Mouse (Mus musculus) frontal cortex, postnatal 10 days (tissue): ENCODE data around the gene Ank.

ENCODE experiments used
- DNase-seq, 2 experiments: peaks; one replicate each; pipeline ENCODE4 v3.0.0; 2022; ENCODE audit warnings: low spot score in 2 of 2, mixed read lengths in 1 of 2

Gene Ank

DNA sequence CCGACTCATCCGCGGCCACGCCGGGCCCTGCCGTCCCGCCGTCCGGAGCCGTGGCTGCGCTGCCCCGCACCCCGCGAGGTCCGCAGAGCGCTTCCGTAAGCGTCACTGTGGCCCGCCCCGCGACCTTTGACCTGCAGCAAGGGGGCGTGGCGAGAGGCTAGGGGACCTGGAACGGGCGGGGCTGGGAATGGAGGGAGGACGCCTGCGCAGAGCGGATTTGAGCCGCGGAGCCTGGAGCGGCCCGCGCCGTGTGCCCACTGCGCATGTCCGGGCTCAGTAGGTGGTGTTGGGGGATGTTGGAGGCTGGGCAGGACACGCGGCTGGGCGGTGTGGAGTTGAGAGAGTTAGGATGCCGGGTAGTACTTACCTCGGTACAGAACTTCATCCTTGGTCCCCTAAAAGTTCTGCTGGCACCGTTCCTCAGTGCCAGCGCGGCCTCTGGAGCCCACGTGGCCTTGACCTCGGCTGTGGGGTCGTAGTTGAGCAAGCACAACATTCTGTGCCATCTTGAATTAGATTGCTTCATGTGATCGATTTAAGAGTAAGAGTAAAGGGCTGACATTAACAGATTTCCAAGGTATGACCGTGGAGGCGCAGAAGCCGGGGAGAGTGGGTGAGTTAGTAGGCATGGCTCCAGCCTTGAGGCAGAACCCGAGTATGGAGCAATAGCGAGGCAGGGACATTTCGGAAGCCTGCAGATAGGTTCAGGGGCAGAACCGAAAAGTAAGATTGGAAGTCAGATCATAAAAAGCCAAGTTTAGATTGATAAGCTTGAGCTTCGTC lies 164.3 kb downstream of the Ank start, which contains the start of gene Otulin:
Gene Otulin (minus strand): TSS at position 93 of the 783 bp plus-strand sequence.
- peak; percentile 95 to 98 for DNase-seq

DNA sequence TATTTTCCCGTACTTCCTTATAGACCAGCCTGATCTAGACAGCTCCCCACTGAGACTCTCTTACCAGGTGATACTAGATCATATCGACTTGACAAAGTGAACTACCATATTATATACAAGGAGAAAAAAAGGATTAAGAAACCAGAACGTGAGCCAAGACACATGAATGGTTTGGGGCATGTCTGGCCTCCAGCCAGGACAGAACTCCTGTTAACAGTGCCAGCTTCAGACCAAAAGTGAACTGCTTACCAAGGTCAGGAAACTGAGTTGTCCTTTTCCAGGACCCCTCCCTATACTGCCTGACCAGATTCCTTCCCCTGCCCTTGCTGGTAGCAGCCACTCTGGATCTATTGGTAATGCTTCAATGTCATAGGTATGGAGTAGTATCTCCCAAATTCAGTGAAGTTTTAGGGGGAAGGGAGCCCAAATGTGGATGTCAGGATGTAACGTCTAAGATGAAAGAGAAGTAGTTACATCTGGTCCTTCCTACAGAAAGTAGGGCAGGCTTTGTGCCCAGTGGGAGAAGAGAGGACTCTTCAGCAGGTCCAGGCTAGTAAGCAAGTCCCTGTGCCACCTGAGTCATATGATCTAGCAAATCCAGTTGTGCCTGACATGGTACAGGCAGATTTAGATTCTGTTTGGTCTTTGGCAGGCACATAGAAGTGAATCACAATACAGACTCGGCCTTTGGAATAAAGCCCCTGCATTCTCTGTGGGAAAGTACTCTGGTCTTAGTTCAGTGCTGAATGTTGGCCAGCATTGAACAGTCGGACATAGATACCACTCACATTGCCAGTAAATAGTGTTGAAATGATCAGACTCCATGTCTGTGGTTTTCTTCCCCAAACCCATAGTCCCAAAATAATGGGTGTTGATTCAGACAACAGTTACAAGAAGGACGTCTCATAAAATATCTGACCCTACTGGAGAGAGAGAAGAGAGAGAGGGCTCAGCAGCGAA lies 167.7 kb downstream of the Ank start:
- DNase-seq: no peak

DNA sequence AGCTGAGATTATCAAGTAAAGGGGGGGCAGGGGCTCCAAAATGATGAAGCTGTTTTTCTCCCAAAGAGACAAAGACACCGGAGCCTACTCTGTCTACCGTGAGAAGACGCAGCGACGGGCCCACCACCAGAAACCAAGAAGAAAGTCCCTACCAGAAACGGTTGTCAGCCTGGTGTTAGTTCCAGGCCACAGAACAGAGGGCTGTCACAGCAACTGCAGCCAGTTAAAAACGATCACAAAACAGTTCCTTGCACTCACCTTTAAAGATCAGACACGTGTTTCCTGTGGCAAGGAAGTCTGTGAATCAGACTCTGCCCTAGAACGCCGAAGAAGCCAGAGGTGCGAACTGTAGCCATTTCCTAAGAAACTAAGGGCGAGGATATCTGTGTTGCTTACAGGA lies 174.7 kb downstream of the Ank start:
- DNase-seq: no peak

DNA sequence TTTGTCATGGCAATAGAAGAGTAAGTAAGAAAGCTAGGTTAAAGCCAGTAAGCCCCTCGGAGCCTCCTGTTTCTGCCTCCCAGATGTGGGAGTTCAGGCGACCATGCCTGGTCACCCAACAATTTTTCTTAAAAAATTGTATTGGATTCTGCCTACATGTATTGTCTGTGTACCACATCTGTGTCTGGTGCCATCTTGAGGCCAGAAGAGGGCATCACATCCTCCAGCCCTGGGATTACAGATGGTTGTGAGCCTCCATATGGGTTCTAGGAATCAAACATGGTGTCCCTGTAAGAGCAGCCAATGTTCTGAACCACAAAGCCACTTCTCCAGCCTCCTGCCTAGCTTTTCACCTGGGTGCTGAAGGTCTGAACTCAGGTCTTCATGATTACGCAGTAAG lies 176.4 kb downstream of the Ank start:
- DNase-seq: no peak
